Mouse (Mus musculus) E14TG2a.4 (cell line): ENCODE data around the gene Tmem185a.
"Not testable (repeated sequence)": the region's sequence is repeated elsewhere in the genome, so short reads cannot be mapped to it uniquely, and the experiment has no call there.

Experiments used
- H3K27me3 ChIP-seq: 2 replicates; pipeline ENCODE4 v1.6.1; 2014; ENCODE audit warnings: low read length, control low read depth; ENCODE audit not compliant: insufficient read depth
- H3K36me3 ChIP-seq: 2 replicates; pipeline ENCODE4 v1.6.1; 2014; ENCODE audit warnings: low read length, control low read depth; ENCODE audit not compliant: insufficient read depth
- H3K4me1 ChIP-seq: replicated peaks from 2 replicates; pipeline ENCODE4 v1.6.1; 2014; ENCODE audit warnings: low read depth, low read length, control low read depth
- H3K4me3 ChIP-seq: replicated peaks from 2 replicates; pipeline ENCODE4 v1.5.1; 2014; ENCODE audit warnings: mild to moderate bottlenecking, low read length
- H3K9me3 ChIP-seq: 2 replicates; pipeline ENCODE4 v1.6.1; 2014; ENCODE audit warnings: low read length, control low read depth
- CTCF ChIP-seq: conservative IDR thresholded peaks from 2 replicates; pipeline ENCODE4 v1.5.1; 2014; ENCODE audit warnings: low read length
- NANOG ChIP-seq: IDR thresholded peaks from 2 replicates; pipeline ENCODE4 v1.6.1; 2014; ENCODE audit warnings: borderline replicate concordance, low read length, mixed read lengths
- POU5F1 ChIP-seq: IDR thresholded peaks from 2 replicates; pipeline ENCODE4 v1.6.1; 2014; ENCODE audit warnings: low read length, borderline replicate concordance

Gene Tmem185a

GRCm38 (mm10) chrX:70476792-70477776 lies at the start of gene Tmem185a:
Gene Tmem185a (minus strand): TSS chrX:70477180.
- no peak for TF ChIP-seq NANOG
- TF ChIP-seq CTCF: no peak
- TF ChIP-seq POU5F1: no peak
- Histone ChIP-seq H3K36me3 (no peaks in the 10 kb centered on the region), H3K4me1 (peaks cover 10% of the 10 kb centered on the region; the same call in 1 of the 2 replicates), H3K4me3 (peak within 1 kb of the TSS; percentile 75), H3K9me3 (no peaks in the 10 kb centered on the region), H3K27me3 (no peaks in the 10 kb centered on the region)

- H3K9me3 ChIP-seq, H3K27me3 ChIP-seq, H3K36me3 ChIP-seq, H3K4me3 ChIP-seq, H3K4me1 ChIP-seq: not testable (repeated sequence)
Observed at GRCm38 (mm10) chrX:70514413-70514812, 37.4 kb upstream of the Tmem185a start.

- H3K27me3 ChIP-seq, H3K4me1 ChIP-seq, H3K36me3 ChIP-seq, H3K9me3 ChIP-seq, H3K4me3 ChIP-seq: not testable (repeated sequence)
Observed at GRCm38 (mm10) chrX:70487328-70487727, 10.3 kb upstream of the Tmem185a start.

DNA sequence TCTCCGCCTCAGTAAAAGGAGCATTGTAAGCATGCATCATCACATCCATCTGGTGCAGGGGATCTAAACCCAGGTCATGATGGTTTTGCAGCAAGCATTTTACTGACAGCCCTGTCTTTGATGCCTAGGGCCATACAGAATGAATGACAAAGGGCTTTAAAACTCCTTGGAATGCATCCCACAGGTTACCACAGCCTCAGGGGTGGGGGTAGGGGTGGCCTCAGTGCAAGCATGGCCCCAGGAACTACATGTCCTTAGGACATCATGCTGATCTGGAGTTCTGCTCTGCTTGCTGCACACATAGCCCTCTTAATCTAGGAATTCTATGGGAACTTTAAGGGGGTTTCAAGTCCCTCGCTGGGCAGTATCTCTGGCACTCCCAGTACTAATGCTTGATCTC lies 5.2 kb upstream of the Tmem185a start:
- H3K4me3 ChIP-seq: no peak overlapping the region

GRCm38 (mm10) chrX:70478701-70479100 lies 1.7 kb upstream of the Tmem185a start:
- no peaks in the 10 kb centered on the region for H3K27me3 ChIP-seq
- H3K4me1 ChIP-seq: peaks cover 14% of the 10 kb centered on the region; the same call in 1 of the 2 replicates
- 0 out of 2 replicates have a peak overlapping the region, but pooled peaks have one; percentile 10 for H3K4me3 ChIP-seq
- H3K36me3 ChIP-seq: no peaks in the 10 kb centered on the region
- no peak for TF ChIP-seq CTCF
- TF ChIP-seq POU5F1: no peak
- TF ChIP-seq NANOG: no peak
- no peaks in the 10 kb centered on the region for H3K9me3 ChIP-seq

More for the DNA sequence above, 5.2 kb upstream of the Tmem185a start:
- TF ChIP-seq NANOG (no peak), CTCF (no peak), POU5F1 (no peak)
- Histone ChIP-seq H3K36me3 (no peaks in the 10 kb centered on the region), H3K27me3 (no peaks in the 10 kb centered on the region), H3K4me1 (peaks cover 14% of the 10 kb centered on the region; the same call in 1 of the 2 replicates), H3K9me3 (no peaks in the 10 kb centered on the region)

- Histone ChIP-seq H3K9me3 (no peaks in the 10 kb centered on the region), H3K4me3 (no peak overlapping the region), H3K36me3 (no peaks in the 10 kb centered on the region), H3K27me3 (no peaks in the 10 kb centered on the region), H3K4me1 (peaks cover 3% of the 10 kb centered on the region; the same call in 1 of the 2 replicates)
- TF ChIP-seq CTCF (no peak), POU5F1 (no peak), NANOG (no peak)
Observed at GRCm38 (mm10) chrX:70475215-70475765, 1.7 kb downstream of the Tmem185a start.

DNA sequence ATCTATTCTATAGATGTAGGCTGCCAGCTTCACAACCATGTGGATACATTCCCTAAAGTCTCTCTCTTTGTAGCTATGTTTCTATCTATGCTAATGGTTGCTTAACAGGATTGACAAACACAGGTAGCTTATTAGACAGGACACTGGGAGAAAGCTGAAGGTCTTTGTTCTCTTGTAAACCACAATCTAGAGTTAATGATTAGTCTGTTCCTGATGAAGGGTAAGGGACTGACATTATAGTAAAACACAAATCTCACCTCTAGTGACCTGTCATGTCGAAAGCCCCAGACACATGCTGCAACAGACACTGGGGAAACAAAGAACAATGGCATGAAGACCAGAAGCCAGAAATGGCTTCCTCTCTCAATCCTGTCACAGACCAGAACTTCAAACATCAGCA lies 10.1 kb downstream of the Tmem185a start:
- no peaks in the 10 kb centered on the region for H3K27me3 ChIP-seq
- no peak overlapping the region for H3K4me3 ChIP-seq
- no peaks in the 10 kb centered on the region for H3K9me3 ChIP-seq
- no peaks in the 10 kb centered on the region for H3K4me1 ChIP-seq
- TF ChIP-seq CTCF (no peak), NANOG (no peak), POU5F1 (no peak)
- H3K36me3 ChIP-seq: no peaks in the 10 kb centered on the region

GRCm38 (mm10) chrX:70465489-70465888 lies 11.5 kb downstream of the Tmem185a start:
- TF ChIP-seq NANOG (no peak), POU5F1 (no peak), CTCF (no peak)
- H3K36me3 ChIP-seq: no peaks in the 10 kb centered on the region
- no peak overlapping the region for H3K4me3 ChIP-seq
- no peaks in the 10 kb centered on the region for H3K4me1 ChIP-seq
- H3K9me3 ChIP-seq: no peaks in the 10 kb centered on the region
- no peaks in the 10 kb centered on the region for H3K27me3 ChIP-seq

GRCm38 (mm10) chrX:70463621-70464020 lies 13.4 kb downstream of the Tmem185a start:
- Histone ChIP-seq H3K36me3 (no peaks in the 10 kb centered on the region), H3K4me1 (no peaks in the 10 kb centered on the region), H3K4me3 (no peak overlapping the region), H3K9me3 (no peaks in the 10 kb centered on the region), H3K27me3 (no peaks in the 10 kb centered on the region)
- no peak for TF ChIP-seq POU5F1
- no peak for TF ChIP-seq NANOG
- TF ChIP-seq CTCF: no peak

GRCm38 (mm10) chrX:70452359-70452758 lies 24.6 kb downstream of the Tmem185a start:
- not testable (repeated sequence) for H3K4me1 ChIP-seq, H3K9me3 ChIP-seq, H3K27me3 ChIP-seq, H3K4me3 ChIP-seq, H3K36me3 ChIP-seq

DNA sequence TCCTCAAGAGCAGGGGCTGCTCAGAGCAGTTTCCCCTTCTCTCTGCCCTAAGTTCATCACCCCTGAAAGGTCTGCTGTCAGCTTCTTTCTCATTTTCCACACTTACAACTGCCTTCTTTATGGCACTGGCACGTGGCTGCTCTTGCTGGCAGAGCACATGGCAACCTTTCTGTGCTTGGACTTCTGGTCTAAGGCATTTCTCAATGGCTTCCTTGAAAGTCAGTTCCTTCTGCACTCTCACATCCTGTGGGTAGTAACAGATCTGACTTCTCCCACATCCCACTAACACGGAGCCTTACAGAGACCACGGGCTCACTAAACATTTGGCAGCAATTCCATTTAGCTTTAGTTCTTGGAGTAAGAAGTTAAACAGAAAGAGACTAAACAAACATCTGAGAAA lies 51.5 kb downstream of the Tmem185a start:
- not testable (repeated sequence) for H3K9me3 ChIP-seq, H3K4me1 ChIP-seq, H3K27me3 ChIP-seq, H3K4me3 ChIP-seq, H3K36me3 ChIP-seq
